Mouse (Mus musculus): Measurements from ENCODE around the gene Sf3a3.

Gene Sf3a3

DNA sequence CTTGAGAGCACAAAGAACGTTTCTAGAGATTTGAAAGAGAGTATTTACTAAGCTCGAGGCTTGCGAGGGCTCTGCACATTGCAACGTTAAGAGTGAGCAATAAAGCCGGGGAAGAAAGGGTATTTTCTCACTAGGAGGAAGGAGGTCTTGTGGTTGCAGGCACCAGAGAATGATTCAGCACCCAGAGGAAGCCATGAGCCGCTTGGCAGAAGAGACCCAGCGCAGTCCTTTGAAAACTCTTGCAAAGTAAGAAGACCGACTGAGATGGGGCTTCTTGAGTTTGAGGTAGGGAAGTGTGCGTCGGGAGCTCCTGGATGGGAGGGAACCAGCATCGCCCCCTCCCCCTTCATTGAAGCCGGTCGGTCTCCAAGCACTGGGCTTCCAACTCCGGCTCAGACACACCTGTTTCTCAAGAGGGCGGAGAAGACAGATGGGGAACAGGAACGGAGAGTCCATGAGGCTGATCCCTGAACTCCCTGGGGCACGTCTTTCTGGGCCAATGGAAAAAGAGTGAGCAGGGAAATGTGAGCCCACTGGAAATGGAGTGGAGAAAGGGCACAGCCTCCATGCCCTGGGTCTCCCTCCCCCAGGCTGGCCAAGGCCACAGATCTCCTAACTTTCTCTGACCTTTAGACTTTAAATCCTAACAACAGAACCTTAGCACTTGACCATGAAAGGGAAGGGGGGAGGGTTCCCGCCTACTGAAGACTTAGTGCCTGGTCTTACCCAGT is 18.6 kb upstream of the Sf3a3 start:
- in situ Hi-C loops (cut with MboI, MseI), result no loop called here

DNA sequence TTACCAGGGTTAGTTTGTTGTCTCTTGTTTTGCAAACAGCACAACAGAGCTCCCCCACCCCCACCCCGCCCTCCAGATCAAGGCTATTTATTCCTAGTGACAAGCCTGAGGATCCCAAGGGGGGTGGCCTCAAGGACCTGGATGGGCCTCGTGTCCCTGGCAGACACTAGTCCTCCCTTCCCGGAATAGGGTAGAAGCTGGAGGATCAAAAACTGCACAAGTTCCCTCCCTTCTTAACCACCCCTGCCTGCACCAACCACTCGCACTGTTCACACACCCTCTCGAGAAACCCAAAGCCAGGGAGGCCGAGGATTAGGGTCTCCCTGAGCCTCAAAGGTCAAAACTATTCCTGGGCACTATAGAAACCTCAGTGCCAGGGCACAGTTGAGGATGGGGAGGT is 14.8 kb upstream of the Sf3a3 start:
- in situ Hi-C loops (cut with MboI, MseI), result loop anchor here (5.0 to 25.0 kb wide), 3 partner anchors 238 to 1388 kb away; partner anchors contain the start of genes 9930104L06Rik, Cdca8, Dnali1 and Lsm10

DNA sequence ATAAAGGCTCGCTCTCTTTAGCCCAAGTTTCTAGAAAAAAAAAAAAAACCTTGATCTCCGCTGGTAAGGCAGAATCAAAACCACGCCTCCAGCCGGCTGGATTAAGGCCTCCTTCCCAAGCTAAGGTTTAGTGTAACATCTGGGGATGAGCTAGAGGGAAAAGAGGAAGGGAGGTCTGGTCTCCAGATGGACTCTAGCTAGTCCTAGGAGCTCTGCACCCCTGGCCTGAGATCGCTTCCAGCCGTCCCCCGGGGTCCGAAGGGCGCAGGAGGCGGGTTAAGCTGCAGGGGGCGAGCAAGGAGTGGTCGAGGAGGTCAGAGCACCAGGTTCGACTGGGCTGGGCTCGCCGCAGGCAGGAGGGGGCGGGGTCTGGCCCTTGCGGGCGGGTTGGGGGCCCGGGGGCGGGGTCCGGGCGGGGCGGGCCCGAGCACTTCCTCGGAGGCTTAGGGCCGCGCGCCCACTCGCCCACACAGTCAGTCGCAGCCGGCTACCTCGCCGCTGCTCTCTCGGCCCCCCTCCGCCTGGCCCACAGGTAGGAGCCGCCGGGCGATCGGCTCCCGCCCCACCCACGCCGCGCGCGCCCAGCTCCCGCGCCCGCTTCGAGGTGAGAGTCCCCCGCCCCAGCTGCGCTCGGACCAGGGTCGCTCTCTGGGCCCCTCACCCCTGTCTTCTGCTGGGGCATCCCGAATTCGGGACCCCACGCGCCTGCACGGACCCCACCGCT is 14.2 kb upstream of the Sf3a3 start, which contains the start of gene Fhl3:
Gene Fhl3 (plus strand): TSS at position 454 of the 724 bp plus-strand sequence.
- in situ Hi-C loops (cut with MboI, MseI), result loop anchor here (5.0 to 25.0 kb wide), 3 partner anchors 237 to 1387 kb away; partner anchors contain the start of genes 9930104L06Rik, Cdca8, Dnali1 and Lsm10

DNA sequence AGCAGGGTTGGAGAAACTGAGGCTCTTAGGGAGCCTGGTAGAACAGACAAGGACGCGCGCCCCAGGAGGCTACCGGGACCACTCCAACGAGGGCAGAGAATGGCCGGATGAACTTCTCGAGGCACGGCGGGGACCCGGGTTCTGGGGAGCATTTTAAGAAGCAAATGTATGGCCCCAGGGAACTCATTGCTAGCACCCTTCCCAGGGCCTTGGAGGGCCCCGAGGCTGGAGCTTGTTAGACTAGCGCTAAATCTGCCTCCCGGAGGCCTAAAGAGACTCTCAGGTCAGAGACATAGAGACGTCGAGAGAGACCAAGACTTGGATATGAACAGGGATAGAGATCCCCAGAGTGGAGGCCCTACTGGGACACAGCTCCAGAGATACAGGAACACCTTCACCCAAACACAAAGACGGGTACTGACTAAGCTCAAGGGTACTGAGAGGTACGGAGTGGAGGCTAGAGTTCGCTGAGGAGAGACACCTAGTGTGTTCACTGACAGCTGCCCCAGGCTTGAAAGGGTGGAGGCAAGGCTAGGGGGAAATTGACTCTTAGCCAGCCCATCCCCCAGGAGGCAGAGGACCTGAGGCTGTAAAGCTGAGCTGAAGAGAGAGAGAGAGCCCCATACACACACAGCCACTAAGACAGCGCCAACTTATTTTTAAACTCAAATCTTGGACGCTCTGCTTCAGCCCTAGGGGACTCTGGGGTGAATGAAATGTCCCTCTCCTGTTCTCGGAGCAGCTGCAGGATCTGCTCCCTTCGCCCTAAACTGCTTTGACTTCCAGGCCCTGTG is 13.3 kb upstream of the Sf3a3 start:
- in situ Hi-C loops (cut with MboI, MseI), result loop anchor here (5.0 to 25.0 kb wide), 3 partner anchors 236 to 1386 kb away; partner anchors contain the start of genes 9930104L06Rik, Cdca8, Dnali1 and Lsm10

DNA sequence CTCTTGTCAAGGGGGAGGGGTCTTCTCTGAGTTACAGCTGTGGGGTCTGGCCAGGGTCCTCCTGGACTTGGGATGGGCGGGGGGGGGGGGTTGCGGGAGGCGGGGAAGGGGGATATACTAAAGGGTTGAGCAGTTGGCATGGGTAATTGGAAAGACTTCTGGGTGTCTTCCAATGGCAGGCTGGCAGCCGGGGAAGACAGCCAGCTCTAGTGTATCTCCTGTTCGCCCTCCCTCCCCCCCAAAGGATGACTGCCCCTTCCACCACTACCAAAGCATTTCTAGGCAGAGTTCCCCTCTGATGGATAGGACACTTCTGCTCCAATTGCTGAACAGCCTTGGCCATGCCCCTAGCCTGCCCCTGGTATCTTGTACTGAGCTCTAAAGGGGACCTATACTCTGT is 12.7 kb upstream of the Sf3a3 start:
- in situ Hi-C loops (cut with MboI, MseI), result loop anchor here (5.0 to 25.0 kb wide), 3 partner anchors 235 to 1385 kb away; partner anchors contain the start of genes 9930104L06Rik, Cdca8, Dnali1 and Lsm10

DNA sequence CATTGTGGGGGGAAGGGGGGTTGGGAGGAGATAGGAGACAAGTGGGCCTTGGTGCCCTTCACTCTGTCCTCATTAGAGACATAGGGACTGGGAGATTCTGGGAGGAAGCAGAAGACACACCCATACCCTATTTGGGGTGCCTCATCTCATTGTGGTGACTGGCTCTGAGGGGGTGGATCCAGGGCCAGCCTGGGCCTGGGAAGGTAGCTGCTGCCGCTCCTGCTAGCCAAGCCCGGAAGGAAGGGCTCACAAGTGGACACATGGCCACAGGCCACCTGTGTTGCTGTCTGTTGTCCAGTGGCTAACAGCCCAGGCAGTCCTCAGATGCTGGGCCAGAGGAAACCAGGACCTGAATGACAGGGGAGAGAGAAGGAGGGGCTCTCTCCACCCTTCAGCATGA is 11.2 kb upstream of the Sf3a3 start:
- in situ Hi-C loops (cut with MboI, MseI), result loop anchor here (5.0 to 25.0 kb wide), 3 partner anchors 234 to 1384 kb away; partner anchors contain the start of genes 9930104L06Rik, Cdca8, Dnali1 and Lsm10

DNA sequence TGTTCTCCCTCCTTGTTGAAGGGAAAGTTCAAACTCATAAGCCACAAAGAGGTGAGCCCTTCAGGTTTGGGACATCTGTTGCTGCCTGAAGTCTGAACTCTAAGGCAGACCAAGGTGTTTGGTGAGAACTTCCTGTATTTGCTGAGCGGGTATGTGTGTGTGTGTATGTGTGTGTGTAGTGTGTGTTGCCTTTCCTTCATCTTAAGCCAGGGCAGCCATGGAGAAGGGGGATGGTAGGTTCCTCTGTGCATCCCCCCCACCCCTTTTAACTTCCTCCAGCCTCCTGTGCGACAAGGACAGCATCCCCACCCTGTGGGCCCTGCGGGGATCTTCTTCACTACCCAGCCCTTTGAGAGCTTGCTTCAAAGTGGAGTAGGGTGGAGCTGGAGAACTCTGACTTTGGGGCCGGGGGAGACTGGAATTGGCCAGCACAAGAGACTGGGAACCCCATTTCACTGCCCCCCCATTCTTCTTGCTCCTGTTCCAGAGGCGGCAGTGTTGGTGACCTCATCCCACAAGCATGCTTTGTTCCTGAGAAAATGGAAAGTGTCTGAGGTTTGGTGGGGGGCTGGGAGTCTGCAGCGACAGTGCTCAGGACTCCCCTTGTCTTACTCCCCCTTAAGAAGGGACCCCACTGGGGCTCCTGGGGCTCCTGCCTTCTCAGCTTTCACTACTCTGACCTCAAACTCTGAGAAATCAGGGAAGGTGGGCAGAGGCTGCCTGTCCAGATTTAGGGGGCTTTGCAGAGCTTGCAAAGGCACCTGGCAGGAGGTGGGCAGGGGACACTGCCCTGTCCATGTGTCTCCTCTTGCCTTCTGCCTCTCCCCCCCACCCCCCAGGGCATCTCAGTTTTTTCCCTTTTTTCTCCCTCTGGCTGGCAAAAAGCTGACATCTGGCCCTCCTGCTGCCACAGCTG is 10.4 kb upstream of the Sf3a3 start:
- in situ Hi-C loops (cut with MboI, MseI), result loop anchor here (5.0 to 25.0 kb wide), 3 partner anchors 233 to 1383 kb away; partner anchors contain the start of genes 9930104L06Rik, Cdca8, Dnali1 and Lsm10

DNA sequence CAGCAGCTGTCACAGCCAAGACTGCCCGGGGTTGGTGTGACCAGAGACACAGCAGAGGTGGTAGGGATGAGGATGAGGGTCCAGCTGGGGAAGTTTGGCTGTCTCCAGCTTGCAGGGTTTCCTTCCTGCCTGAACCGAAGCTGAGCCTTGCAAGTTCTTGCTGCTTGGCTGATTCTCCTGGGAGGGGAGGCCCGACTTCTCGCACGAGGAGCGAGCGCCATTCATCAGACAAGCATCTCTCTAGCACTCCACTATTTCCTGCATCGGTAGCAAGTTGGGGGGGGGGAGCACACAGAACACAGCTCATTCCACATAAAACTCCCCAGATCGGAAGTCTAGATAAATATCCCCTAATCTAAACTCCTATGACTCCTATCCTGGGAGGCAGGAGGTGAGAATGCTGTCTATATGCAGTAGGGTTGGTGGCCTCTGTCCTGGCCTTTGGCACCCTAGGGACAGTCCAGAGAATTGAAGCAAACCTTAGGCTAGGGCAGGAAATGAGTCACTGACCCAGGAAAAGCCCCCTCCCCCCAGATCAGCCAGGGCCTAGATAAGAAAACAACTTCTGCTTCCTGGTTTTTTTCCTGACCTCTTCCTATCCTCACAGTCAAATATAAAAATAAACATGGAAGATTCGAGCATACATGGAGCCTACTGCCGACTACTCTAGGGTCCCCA is 9.6 kb upstream of the Sf3a3 start:
- in situ Hi-C loops (cut with MboI, MseI), result loop anchor here (5.0 to 25.0 kb wide), 4 partner anchors 232 to 1382 kb away; partner anchors contain the start of genes 9930104L06Rik, Cdca8, Dnali1 and Lsm10

DNA sequence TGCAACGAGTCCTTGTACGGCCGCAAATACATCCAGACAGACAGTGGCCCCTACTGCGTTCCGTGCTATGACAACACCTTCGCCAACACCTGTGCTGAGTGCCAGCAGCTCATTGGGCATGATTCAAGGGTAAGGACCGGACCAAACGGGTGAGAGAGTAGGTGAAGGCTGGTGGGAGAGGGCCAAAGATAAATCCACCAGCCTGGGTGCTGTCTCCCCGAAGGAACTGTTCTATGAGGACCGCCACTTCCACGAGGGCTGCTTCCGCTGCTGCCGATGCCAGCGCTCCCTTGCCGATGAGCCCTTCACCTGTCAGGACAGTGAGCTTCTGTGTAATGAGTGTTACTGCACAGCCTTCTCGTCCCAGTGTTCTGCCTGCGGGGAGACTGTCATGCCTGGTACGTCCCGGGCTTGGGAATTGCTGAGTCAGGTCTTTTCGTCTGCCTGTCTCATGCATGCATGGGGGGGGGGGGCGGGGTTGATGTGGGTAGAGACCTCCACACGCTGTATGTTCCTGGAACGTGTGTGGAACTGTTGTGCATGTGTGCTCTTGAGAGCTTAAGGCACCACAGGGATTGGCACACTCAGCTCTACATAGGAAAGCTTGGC is 8.8 kb upstream of the Sf3a3 start:
- in situ Hi-C loops (cut with MboI, MseI), result loop anchor here (5.0 to 25.0 kb wide), 3 partner anchors 357 to 1382 kb away; partner anchors contain the start of genes Dnali1, Lsm10 and Snip1

DNA sequence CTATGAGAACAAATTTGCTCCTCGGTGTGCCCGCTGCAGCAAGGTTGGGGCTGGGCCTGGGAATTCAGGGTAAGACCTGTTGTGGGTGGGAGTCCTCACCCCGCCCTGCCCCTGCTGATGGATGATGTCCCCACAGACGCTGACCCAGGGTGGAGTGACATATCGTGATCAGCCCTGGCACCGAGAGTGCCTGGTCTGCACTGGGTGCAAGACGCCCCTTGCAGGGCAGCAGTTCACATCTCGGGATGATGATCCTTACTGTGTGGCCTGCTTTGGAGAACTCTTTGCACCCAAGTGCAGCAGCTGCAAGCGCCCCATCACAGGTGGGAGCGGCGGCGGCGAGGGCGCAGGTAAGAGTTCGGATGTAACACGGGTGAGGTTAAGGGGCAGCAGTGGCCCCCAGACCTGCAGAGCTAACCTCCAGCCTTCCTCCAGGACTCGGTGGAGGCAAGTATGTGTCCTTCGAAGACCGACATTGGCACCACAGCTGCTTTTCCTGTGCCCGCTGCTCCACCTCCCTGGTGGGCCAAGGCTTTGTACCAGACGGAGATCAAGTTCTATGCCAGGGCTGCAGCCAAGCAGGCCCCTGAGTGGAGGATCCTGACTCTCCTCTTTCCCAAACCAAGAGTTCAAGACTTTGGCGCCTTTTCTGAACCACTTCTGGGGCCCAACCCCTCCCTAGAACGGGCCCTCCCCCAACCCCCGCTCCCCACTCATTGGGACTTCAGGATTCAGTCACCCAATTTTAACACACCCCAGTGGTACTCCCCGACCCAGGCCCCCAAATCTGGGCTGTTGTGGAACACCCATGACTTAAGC is 7.0 kb upstream of the Sf3a3 start:
- in situ Hi-C loops (cut with MboI, MseI), result loop anchor here (5.0 to 25.0 kb wide), 3 partner anchors 355 to 1380 kb away; partner anchors contain the start of genes Dnali1, Lsm10 and Snip1

DNA sequence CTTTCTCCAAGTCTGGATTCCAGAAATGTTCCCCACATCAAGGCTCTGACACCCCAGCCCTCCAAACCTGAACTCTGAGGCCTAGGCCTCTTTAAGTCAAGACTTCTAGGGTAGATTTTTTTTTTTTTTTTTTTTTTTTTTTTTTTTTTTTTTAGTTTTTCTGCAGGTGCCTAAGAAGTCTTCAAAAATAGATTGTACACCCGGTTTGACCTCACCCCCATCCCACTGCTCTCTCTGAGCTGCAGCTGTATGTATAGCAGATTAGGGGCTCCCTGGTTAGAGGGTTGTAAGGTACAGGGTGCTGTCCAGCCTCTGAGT is 6.4 kb upstream of the Sf3a3 start:
- in situ Hi-C loops (cut with MboI, MseI), result loop anchor here (5.0 to 25.0 kb wide), 3 partner anchors 354 to 1379 kb away; partner anchors contain the start of genes Dnali1, Lsm10 and Snip1

DNA sequence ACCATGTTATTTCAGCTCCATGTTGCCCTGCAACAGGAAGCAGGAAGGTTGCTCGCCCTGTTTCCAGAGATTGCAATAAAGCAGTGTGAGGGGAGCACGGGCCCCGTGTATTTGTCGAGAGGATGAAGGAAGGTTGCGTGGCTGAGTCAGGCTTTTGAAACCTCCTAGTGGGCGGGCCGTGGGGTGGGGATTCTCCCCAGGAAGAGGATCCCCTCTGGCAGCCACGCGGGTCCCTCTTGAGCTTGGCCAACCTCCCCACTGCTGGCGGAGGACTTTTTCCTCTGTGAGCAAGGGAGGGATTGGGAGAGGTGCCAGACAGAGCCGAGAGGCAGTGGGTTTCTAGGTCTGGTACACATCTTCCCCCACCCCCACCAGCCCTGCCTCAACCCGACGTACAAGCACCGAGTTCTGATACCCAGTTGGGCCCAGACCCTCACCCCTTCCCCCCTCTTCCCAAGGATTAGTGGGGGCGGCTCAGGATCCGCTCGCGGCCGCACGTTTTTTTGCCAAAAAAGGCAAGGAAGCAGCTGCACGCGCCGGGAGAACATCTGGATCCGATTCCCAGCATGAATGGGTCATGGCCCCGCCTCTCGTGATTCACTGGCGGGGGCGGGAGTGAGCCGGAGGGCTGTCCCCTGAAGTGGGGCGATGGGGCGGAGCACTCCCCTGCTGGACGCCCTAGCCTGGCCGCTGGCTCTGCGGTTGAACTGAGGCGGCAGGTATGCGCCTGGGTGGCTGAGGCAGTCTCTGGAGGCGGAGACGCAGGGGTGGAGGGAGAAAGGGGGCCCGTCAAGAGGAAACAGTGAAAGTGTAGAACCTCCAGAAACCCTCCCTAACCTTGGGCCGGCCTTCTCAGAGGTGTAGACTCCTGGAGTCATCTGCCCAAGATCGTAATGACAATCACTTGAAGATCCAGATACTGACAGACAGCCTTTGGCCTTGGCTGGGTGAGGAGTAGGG is 5.8 kb upstream of the Sf3a3 start:
- in situ Hi-C loops (cut with MboI, MseI), result loop anchor here (5.0 to 25.0 kb wide), 3 partner anchors 354 to 1379 kb away; partner anchors contain the start of genes Dnali1, Lsm10 and Snip1

DNA sequence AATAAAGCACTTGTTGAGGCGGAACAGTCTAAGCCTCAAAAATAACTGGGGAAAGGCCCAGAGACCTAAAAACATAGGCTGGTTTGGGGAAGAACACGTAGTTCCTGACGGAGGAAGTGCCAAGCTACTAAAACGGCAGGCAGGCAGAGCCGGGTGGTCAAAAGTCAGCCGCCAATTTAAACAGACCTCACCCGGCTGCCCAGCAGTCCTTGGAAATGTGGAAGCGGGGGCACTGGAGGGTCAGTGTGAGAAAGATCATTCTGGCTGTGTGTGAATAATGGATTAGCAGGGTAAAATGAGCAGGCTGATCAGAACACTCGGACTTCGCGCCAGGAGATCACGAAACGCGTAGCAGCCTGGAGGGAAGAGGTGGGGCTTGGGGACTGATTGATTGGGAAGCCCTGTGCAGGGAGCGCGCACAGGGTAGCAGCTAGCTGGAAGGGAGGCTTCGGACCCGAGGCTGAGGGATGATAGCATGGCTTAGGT is 4.6 kb upstream of the Sf3a3 start:
- in situ Hi-C loops (cut with MboI, MseI), result loop anchor here (5.0 to 25.0 kb wide), 3 partner anchors 352 to 1377 kb away; partner anchors contain the start of genes Dnali1, Lsm10 and Snip1

DNA sequence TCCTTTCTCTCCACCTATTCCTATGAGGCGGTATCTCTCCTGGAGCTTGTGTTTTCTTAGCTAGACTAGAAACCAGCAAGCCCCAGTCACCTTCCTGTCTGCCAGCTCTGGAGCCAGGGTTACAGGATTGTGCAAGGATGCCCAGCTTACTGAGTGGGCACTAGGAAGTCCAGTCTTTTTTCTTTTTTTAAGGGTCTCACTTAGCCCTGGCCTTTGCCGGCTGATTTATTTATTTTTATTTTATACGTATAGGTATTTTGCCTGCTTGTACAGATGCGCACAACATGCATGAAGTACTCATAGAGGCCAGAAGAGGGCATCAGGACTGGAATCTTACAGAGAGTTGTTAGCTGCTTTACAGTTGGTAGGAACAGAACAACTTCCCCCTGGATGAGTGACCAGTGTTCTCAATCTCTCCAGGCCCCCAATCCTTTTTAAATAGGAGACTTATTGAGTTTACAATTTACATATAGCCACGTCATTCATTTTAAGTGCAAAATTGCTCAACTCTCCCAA is 3.7 kb upstream of the Sf3a3 start:
- in situ Hi-C loops (cut with MboI, MseI), result loop anchor here (25.0 kb wide), 2 partner anchors 351 to 1376 kb away; partner anchors contain the start of genes Dnali1, Lsm10 and Snip1

DNA sequence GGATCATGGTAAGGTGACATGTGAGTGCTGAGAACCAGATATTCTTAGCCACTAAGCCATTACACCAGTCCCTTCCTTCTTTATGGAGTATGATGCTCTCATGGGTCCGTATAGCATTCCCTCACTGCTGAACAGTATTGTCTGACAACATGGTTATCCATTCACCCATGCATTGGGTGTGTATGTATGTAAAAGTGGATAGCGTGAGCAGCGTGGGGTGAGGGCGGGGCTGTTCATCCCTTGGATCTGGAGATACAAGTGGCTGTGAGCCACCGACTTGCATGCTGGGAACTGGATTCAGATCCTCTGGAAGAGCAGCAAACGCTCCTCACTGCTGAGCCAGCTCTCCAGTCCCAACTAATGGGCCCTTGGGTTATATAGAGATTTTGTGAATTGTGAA is 2.0 kb upstream of the Sf3a3 start:
- in situ Hi-C loops (cut with MboI, MseI), result loop anchor here (25.0 kb wide), 2 partner anchors 350 to 1375 kb away; partner anchors contain the start of genes Dnali1, Lsm10 and Snip1

DNA sequence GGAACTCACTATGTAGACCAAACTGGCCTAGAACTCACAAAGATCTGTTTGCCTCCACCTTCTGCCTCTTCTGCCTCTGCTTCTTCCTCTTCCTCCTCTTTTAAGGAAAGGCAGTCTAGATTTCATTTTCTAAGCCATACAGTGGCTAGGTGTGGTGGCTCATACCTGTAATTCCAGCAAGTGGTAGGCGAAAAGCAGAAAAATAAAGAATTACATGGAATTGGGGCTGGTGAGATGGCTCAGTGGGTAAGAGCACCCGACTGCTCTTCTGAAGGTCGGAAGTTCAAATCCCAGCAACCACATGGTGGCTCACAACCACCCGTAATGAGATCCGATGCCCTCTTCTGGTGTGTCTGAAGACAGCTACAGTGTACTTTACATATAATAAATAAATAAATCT is 726 bp upstream of the Sf3a3 start:
- in situ Hi-C loops (cut with MboI, MseI), result loop anchor here (25.0 kb wide), 2 partner anchors 348 to 1373 kb away; partner anchors contain the start of genes Dnali1, Lsm10 and Snip1
